ENCODE assay signal across 17 mouse cellular contexts in the genomic region with DNA sequence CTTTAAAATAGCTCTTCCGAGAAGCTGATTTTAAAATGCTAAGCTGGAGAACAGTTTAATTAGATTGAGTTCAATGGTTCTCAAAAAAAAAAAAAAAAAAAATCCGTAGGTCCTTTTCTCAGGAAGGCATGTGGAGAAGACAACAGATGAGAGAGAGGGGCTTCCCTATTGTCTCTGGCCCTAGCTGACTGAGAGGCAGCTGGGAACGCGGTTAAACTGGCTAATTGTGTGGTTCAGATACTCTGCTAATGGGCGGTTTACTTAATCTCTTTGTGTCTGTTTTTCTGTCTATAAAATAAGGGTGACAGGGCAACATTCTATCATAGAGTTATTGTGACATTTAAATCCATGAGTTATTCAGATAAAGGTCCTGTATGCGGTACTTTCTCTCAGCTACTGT.
"Had no signal": no experiment of that assay in that cellular context is flagged by ENCODE, and none has a peak within 500 bp of the region (broad histone marks: within the 10 kb centered on the region; RNA-seq: fewer than 3 reads in every experiment).

No protein-coding gene starts in this region.

- DNase-seq: kidney, adult 11 months; kidney, adult 9 months; kidney, postnatal 4 days; liver; liver, embryonic 13.5 days; liver, postnatal 0 days; lung, postnatal 14 days; thymus, adult 2 months; thymus, postnatal 25 days had no signal

- H3K27ac ChIP-seq: kidney, postnatal 0 days; layer of hippocampus, adult 2 months; limb, embryonic 12.5 days; liver, embryonic 13.5 days; lung, embryonic 15.5 days; macrophage; midbrain, embryonic 12.5 days; stomach, embryonic 15.5 days had no signal

- ATAC-seq: liver, postnatal 0 days had no signal

- H3K27me3 ChIP-seq: limb, embryonic 12.5 days; liver, embryonic 13.5 days; lung, embryonic 15.5 days; megakaryocyte, embryonic 14.5 days; midbrain, embryonic 12.5 days; stomach, embryonic 15.5 days had no signal

- H3K36me3 ChIP-seq: limb, embryonic 12.5 days; liver, embryonic 13.5 days; lung, embryonic 15.5 days; midbrain, embryonic 12.5 days; stomach, embryonic 15.5 days had no signal

- H3K4me2 ChIP-seq: limb, embryonic 12.5 days; liver, embryonic 13.5 days; lung, embryonic 15.5 days; midbrain, embryonic 12.5 days; stomach, embryonic 15.5 days had no signal

- H3K9me3 ChIP-seq: limb, embryonic 12.5 days; liver, embryonic 13.5 days; lung, embryonic 15.5 days; megakaryocyte, embryonic 14.5 days; midbrain, embryonic 12.5 days; stomach, embryonic 15.5 days had no signal

- H3K4me3 ChIP-seq: layer of hippocampus, adult 2 months; limb, embryonic 12.5 days; liver, embryonic 13.5 days; lung, embryonic 15.5 days; megakaryocyte, embryonic 14.5 days; midbrain, embryonic 12.5 days; stomach, embryonic 15.5 days had no signal

- H3K9ac ChIP-seq: limb, embryonic 12.5 days; liver, embryonic 13.5 days; liver, postnatal 0 days; lung, embryonic 15.5 days; stomach, embryonic 15.5 days had no signal

- H3K4me1 ChIP-seq: limb, embryonic 12.5 days; liver, embryonic 13.5 days; lung, embryonic 15.5 days; megakaryocyte, embryonic 14.5 days; stomach, embryonic 15.5 days had no signal
